Mouse (Mus musculus) ovary, postnatal 36 days (tissue): ENCODE measurements around the gene Anapc5.

ENCODE experiments used
- DNase-seq: peaks from one replicate; pipeline ENCODE4 v3.0.0; 2022; ENCODE audit warnings: low spot score, mixed read lengths

The Anapc5 gene

DNA sequence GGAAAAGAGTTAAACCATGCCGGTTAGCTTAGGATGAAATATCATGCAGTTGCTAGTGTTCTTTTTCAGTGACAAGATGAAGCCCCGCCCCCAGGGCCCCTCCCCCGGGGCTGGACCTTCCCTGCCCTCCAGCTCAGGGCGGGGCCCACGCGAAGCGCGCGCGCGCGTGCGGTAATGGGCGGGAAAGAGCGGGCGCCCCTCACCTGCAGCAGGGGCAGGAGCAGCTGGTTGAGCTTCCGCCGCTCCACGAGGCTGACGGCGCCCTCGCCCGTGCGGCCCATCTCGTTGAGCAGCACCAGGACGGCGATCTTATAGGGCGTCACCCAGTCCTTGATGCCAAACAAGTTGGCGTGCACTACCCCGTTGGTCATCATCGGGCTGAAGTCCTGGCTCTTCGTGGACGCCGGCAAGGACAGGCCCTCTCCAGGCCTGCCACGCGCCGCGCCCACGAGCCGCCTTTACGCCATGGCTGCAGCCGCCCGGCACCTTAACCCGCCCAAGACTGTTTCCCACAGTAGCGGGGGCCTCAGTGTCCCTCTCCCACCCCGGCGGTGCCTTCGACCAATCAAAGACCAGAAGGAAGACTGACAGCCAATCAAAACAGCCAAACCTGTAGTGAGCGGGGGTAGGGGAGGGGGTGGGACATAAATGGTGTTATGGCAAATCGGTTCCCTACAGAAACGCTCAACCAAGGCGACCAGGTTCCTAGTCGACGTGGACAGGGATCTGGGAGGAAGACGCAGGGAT is at the start of gene Anapc5:
Anapc5 (minus strand) TSS at position 563 of the 747 bp plus-strand sequence.
- DNase-seq = peak; percentile 88

DNA sequence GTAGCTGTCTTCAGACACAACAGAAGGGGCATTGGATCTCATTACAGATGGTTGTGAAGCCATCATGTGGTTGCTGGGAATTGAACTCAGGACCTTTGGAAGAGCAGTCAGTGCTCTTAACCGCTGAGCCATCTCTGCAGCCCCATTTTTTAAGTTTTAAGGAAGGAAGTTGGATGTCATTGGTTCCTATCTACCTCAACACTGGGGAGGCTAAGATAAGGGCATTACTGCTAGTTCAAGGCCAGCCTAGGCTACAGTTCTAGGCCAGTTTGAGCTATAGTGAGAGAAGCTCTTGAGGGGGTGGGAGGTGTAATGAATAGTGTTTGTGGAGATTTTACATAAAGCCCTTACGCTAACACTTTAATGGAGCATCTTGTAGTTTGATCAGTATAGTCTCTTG is 41.9 kb upstream of the Anapc5 start:
- DNase-seq = no peak

DNA sequence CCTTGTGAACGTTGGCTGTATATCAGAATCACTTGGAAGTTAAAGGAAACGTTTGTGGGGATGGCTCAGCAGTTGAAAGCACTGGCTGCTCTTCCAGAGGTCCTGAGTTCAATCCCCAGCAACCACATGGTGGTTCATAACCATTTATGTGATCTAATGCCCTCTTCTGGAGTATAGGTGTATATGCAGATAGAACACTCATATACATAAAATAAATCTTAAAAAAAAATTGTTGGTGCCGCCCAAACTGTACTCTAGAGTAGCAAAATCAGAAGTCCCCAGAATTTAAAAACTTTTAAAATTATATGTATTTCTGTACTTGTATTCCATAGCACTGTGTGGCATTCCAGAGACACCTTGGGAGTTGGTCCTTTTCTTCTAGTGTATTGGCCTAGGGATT is 34.7 kb upstream of the Anapc5 start:
- DNase-seq = no peak

DNA sequence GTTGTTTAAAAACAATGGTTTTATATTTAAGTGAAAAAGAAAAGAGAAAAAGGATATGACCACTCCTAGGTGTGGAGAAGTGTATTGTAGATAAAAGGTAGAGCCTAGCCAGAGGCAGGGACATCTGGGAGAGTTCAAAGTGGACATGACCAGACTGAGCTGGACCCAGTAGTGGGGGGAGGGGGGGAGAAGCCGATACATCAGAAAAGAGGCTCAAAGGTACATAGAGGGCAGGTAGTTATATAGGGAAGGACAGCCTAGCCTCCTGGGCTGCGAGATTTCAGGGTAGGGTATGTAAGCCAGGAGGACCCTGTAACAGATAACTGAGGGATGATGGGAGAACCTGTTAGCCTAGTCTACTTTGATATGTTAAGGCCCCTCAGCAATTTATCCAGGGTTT is 31.5 kb upstream of the Anapc5 start:
- no peak for DNase-seq

DNA sequence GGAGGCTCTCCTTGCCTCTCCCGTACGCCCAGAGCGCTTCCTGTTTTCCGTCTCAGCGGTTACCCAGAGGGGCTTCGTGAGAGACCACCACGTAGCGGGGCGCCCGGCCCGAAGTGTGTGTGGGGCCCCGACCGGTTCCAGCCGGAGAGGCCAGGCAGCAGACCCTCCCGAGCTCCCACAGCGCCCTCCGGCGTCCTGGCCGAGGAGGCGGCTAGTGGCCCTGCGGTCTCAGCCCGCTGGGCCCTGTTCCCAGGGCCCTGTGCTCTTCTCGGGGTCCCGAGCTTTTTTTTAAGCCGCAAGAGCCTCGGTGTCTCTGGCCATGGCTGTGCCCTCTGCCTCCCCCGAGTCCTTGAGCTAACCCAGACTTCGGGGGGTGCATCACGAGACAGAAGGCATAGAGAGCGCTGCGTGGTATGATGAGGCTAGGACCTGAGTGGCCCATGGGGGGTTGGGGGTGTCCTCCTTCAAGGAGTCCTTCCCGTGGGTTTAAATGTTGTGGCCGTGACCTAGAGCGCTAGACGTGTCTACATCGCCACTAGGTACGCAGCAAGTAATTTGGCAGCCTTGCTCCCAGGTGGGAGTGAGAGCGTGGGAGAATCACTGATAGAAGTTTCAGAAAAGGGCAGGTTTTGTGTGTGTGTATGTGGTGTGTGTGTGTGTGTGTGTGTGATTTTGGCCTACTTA is 29.3 kb upstream of the Anapc5 start:
- no peak for DNase-seq

DNA sequence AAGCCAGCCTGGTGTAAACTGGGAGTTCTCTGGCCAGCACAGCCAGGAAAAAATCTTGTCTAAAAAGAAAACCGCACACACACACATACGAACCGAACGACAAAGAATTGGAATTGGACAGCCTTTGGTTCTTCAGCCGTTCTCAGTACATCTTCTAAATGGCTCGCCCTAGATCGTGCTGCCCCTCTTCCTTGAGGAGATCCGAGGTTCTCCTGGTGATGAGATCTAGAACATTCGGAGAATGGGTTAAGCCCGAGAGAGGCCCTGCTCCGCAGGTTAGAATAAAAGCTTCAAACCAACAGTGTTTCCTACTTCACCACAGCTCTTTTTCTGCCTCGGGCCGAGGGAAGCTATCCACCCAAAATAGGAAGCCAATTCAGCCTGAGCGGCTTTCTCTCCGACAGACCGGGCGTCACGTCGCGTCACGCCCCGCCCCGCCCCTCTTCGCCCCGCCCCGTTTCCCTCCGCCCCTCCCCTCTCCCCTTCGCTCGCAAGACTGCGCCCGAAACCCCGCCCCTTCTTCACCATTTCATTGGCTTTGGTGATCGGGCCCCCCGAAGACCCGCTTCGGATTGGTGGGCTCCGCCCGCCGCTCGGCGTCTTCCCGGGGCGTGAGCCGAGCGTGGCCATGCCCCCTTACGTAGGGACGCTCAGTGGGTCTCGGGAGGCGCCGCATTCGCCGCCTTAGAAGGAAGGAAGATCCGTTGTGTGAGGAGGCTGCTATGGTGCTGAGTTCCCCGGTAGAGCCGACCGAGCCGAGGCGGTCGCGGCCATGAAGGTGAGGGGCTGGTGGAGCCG is 28.6 kb upstream of the Anapc5 start, which contains the start of gene Rnf34:
Rnf34 (plus strand) TSS at position 528 of the 798 bp plus-strand sequence.
- DNase-seq = peak; percentile 96

DNA sequence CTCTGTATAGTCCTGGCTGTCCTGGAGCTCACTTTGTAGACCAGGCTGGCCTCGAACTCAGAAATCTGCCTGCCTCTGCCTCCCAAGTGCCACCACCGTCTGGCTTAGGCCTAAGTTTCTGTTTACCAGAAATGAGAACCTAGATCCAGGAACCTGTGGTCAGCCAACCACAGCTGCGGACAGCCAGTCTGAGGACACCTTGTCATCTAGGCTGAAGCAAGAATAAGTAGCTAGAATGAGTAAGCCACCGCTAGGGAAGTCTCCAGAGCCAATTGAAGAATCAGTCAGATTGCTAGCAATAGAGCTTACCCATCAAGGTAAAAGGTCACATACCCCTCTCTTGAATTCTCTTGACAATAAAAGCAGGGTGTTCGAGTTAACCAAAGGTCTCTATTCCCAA is 22.7 kb upstream of the Anapc5 start:
- DNase-seq = no peak

DNA sequence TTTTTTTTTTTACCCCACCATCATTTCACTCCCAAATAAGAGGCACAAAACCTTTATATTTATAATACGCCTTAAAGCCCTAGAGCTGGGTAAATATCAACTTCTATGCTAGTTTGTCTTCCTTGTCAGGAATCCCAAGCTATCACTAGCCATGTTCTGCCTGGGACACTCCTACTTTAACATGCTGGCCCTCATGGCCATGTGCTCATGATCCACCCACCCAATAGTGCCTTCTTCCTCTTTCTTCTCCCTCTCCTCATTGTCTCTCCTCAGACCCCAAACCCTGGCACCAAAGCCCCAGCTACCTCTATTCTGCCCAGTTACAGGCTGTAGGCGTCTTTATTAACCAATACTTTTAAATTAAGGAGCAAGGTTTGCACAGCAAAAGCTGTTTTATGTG is 20.0 kb upstream of the Anapc5 start:
- no peak for DNase-seq

DNA sequence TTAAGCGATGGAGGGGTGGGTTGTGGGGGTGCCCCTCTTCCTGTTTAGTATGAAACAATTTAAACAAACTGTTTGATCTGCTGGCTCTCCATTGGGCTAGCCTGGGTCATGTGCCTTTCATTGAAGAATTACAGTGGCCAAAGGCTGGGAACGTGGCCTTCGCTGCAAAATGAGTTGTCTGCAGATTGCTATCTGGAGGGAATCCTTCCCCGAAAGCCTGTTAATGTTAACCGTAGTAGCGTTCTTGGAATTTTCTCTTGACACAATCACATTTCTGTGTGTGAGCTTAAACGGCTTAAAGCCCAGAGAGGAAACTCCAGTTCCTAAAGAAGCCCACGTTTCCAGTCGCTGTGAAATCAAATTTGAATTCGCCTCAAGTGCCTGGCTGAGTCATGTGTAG is 11.9 kb upstream of the Anapc5 start:
- DNase-seq = no peak

DNA sequence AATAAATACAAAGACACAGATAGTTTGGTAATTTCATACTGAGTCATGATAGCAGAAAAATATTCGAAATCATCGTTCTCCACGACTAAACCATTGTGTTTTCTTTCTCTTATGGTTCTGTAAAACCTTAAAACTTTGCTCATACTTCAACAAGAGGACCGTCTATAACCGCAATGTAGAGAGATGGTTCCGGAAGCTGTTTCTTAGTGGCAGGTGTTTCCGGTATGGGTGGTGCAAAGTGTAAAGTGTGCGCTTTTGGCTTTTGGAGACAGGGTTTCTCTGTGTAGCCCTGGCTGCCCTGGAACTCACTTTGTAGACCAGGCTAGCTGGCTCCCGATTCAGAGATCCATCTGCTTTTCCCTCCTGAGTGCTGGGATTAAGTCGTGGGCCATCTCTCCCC is 11.4 kb upstream of the Anapc5 start:
- DNase-seq = no peak

DNA sequence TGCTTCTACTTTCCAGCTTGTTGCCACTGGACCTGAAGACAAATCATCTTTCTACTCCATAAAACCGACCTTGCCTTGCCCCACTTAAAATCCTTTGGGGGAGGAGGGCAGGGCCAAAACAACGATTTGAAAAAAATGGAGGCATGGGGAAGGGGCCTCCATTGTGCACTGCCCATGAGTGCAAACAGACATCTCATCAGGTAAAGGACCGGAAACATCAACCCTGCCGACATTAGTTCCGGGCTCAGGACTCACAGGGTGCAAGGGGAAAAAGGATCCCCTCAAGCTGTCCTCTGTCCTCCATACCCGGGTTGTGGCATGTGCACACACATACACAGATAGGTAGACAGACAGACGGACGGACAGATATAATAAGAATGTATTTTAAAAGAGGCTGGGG is 4.0 kb upstream of the Anapc5 start:
- no peak for DNase-seq

DNA sequence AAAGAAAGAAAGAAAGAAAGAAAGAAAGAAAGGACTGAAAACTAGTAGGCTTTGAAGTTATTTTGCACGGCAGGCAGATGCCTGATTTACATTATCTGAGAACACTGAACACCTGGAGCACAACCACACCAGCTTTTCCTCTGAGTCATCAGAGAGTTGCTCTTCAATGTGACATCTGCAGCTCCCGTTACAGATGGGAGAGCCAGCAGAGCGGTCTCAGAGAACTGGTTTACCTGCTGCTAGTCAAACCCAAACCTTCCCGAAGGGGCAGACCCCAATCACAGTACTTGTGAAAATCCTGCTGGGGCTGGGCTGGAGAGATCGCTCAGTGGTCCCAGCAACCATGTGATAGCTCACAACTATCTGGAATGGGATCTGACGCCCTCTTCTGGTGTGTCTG is 3.3 kb upstream of the Anapc5 start:
- DNase-seq = no peak

DNA sequence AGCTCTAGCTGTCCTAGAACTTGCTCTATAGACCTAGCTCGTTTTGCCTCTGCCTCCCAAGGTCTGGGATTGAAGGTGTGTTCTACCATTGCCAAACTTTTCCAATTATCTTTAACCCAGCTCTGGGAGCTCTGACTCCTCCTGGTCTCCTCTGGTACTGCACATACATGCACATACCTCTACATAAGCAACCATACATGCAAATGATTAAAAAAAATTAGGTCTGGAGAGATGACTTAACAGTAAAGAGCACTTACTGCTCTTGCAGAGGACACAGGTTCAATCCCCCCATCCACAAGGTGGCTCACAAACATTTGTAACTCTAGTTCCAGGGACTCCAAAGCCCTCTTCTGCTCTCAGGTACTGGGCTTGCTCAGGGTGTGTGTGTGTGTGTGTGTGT is 2.8 kb upstream of the Anapc5 start:
- no peak for DNase-seq

DNA sequence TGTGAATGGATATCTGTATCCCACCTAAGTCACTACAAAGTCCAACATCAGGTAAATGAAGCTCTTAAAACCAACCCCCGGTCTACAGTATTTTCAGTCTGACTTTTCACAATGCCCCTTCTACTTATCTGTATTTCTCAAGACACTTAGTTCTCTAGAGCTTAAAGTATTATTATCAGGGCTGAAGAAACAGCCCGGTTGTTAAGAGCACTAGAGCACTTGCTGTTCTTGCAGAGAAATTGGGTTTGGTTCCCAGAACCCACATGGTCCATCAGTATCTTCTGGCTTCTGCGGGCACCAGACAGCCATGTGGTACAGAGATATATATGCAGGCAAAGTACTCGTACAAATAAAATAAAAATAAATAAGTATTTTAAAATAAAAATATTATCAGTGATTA is 1.3 kb upstream of the Anapc5 start:
- DNase-seq = no peak

DNA sequence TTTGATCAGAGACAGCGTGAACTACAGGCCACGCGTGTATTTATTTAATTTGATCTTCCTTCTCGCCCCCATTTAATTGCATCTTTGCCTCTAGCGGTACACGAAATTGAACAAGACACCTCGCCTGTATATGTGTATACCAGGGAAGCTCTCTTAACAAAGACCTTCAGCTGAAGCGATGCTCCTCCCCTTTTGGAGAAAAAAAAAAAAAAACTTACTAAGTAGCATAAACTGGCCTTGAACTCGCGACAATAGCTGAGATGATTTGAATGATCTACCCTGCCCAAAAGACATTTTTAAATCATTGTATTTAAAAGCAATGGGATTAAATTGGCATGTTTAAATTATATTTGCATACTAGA is 366 bp upstream of the Anapc5 start:
- no peak for DNase-seq

DNA sequence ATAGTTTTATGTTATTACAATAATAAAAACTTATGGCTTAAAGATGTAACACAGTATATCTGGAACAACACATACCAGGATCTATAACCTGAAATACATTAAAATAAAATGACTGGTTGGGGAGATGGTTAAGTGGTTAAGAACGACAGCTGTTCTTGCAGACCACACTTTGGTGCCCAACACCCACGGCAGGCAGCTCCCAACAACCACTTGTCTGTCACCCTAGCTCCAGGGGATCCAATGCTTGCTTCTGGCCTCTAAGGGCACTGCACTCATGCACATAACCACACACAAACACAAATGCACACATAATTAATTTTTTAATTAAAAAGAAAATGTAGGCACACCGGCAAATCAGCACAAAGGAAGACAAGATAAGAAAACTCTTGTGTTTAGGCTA is 8.4 kb downstream of the Anapc5 start:
- DNase-seq = no peak

DNA sequence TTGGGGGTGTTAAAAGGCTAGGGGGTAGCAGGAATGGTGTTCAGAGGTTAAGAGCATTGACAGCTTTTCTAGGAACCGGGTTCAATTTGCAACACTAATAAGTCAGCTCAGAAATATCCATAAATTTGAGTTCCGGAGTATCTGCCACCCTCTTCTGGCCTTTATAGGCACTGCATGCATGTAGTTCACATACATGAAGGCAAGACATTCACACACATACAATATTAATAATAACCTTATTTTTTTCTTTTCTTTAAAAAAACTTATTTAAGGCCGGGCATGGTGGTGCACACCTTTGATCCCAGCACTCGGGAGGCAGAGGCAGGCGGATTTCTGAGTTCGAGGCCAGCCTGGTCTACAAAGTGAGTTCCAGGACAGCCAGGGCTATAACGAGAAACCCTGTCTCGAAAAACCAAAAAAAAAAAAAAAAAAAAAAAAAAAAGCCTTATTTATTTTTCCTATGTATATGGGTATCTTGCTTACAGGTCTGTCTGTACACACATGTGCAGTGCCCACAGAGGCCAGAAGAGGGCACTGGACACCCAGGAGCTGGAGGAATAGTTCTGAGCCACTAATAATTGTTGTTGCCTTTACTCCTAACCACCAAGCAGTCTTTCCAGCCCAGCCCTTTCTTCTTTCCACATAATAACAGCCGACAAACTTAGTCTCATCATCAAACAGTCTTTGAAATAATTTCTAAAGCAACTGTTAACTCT is 9.6 kb downstream of the Anapc5 start:
- peak; percentile 67 for DNase-seq

DNA sequence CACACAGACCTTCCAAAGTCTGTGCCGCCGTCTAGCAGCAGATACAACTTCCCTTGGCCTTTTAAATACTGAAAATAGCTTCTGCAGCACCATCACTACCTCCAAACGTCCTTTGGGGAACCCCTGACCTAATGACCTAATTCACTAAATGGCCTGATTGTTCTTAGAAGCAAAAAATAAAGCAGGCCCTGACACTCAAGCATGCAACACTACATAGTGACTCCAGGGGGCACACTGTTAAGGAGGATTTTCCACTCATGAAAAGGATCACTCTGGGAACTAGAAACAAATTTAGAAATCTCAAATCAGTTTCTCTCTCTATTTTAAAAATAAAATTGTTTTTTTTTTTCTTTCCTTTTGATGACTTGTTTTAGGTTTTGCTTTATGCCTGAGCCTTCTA is 15.6 kb downstream of the Anapc5 start:
- no peak for DNase-seq

DNA sequence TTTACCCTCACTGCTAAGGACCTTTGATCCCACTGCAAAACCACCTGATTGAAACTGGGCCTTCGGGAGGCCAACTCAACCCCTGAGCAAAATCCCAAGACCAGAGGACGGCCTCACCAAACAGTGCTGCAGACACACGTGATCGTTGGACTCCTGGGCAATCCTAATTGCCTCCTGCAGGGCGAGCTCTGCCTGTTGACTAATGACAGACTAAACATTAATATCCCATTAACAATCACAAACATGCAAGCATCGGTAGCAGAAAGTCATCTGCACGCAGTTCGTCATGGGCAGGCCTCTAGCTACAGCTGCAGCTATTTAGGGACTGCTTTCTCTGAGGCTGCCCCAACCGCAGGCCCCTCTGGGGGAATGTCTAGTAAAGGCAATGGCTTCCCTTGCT is 18.4 kb downstream of the Anapc5 start:
- no peak for DNase-seq

DNA sequence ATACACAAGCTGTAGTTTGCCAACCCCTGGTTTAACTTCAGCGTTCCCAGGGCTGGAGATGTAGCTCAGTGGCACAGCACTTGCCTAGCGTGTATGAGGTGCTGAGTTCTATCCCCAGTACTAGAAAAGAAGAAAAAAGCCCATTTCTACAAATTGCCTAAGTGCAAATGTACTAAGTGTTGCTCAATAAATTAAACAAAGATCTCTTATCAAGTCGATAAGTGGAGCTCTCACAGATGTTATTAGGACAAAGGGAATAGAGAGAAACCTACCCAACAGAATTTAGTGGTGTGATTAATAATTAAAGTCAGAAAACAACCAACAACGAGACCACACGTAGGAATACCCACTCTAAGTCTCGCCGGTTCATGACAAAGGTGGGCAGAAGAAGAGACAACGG is 19.5 kb downstream of the Anapc5 start:
- DNase-seq = no peak

DNA sequence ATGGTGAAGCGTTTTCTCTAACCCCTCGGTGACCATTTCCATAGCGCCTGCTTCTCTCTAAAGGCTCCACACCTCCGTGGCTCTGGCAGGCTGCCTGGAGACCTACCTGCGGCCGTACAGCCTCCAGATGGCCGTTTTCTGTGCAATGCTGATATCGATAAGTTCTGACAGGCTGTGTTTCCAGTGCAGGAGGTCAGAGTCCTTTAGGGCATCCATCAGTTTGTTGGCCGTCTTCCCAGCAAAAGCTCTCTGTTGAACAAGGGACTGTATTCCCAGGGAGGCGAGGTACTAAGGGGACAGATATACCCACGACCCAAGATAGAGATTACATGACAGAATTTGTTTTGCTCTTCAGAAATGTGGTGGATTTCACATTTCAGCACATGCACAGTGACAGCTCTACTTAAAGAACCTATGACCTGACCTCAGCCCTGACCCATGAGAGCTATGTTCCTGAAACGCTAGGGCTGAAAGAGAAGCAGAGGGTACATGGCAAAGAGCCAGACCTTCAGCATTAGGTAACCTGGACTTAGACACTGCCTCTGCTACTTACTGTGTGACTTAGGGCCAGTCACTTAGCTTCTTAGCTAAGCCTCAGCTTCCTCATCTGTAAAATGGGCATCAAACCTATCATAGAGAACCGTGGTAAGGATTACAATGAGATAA is 20.7 kb downstream of the Anapc5 start:
- no peak for DNase-seq
